21 mouse cellular contexts compared by ENCODE assay signal in genomic region chr13:44359344-44359743, GRCm38 (mm10).
DNase-seq lines count a peak whose midpoint lies in the region; TF ChIP-seq lines count a peak whose summit lies in the region.
"Had no signal": no experiment of that assay in that cellular context is flagged by ENCODE, and none has a peak within 500 bp of the region (broad histone marks: within the 10 kb centered on the region; RNA-seq: fewer than 3 reads in every experiment).

No protein-coding gene starts in this region.

- H3K4me1 ChIP-seq in kidney, adult 2 months (ENCODE audit: control insufficient read depth, insufficient read depth, low read length), result peaks cover under 1% of the 10 kb centered on the region; the same call in 1 of the 2 replicates

- TF ChIP-seq POLR2A in kidney, adult 2 months (IDR thresholded peaks at IDR 0.05; ENCODE audit: low read depth, low read length), result no peak

- H3K36me3 ChIP-seq in kidney, adult 2 months (ENCODE audit: control insufficient read depth, insufficient read depth, low read length), result no peaks in the 10 kb centered on the region
- H3K36me3 ChIP-seq: embryonic facial prominence, embryonic 10.5 days; embryonic facial prominence, embryonic 12.5 days; forebrain, embryonic 15.5 days; G1E had no signal

- H3K27ac ChIP-seq in kidney, adult 2 months (ENCODE audit: insufficient read depth, low read depth, low read length), result no peak overlapping the region
- H3K27ac ChIP-seq: embryonic facial prominence, embryonic 10.5 days; embryonic facial prominence, embryonic 12.5 days; forebrain, embryonic 13.5 days; forebrain, embryonic 15.5 days had no signal

- WGBS in kidney, adult 2 months, result 50% methylated on average over 7 of the region's 7 CpGs

- TF ChIP-seq CTCF in kidney, adult 2 months (conservative IDR thresholded peaks at IDR 0.05; ENCODE audit: insufficient read depth, insufficient read length, low read depth, low read length), result no peak

- no peak overlapping the region for H3K4me3 ChIP-seq in kidney, adult 2 months (ENCODE audit: insufficient read depth, low read depth, low read length)
- H3K4me3 ChIP-seq: embryonic facial prominence, embryonic 10.5 days; embryonic facial prominence, embryonic 12.5 days; forebrain, embryonic 13.5 days; forebrain, embryonic 15.5 days had no signal

- DNase-seq in heart, adult 11 months, result peak; percentile 70
- no peak for DNase-seq in heart, postnatal 4 days
- peak; percentile 9 for DNase-seq in kidney, postnatal 10 days
- DNase-seq in kidney, adult 2 months, result no peak
- peak; percentile 40 for DNase-seq in retina, postnatal 1 day
- no peak for DNase-seq in retina, embryonic 14.5 days (ENCODE audit: low spot score)
- DNase-seq: adrenal gland, adult 8-10 months; adrenal gland, postnatal 14 days; adrenal gland, postnatal 36 days; B cell, adult 2 months; cerebellum, adult 11-12 months; cerebellum, adult 2 months; cerebellum, adult 9-10 months; cerebellum, postnatal 10 days; cerebellum, postnatal 25 days had no signal

- no peaks in the 10 kb centered on the region for H3K27me3 ChIP-seq in kidney, adult 2 months (replicated peaks; ENCODE audit: control insufficient read depth, insufficient read depth, low read length)
- H3K27me3 ChIP-seq: embryonic facial prominence, embryonic 12.5 days; forebrain, embryonic 15.5 days; Patski had no signal

Comparison
In these comparisons a context has a peak if more than half of its experiments do, and no peak if none do; other contexts are left out.
1. DNase-seq: peak in heart, adult 11 months (single experiment), kidney, postnatal 10 days (single experiment) and retina, postnatal 1 day (single experiment); none in heart, postnatal 4 days (single experiment), kidney, adult 2 months (single experiment) and retina, embryonic 14.5 days (single experiment).